Mouse (Mus musculus) lung, postnatal 36 days (tissue): ENCODE measurements around the gene Vstm2a.

Source experiments
- DNase-seq: peaks from one replicate; pipeline ENCODE4 v3.0.0; 2022; ENCODE audit warnings: mixed read lengths

The Vstm2a gene

GRCm38 (mm10) chr11:16257473-16257921, at the start of gene Vstm2a:
Gene Vstm2a (plus strand): TSS chr11:16257724.
- DNase-seq, result no peak

GRCm38 (mm10) chr11:16257011-16257410, 513 bp upstream of the Vstm2a start:
- DNase-seq, result no peak

- DNase-seq, result peak; percentile 3
Measured at GRCm38 (mm10) chr11:16258300-16258699, 776 bp downstream of the Vstm2a start.

- no peak for DNase-seq
Measured at GRCm38 (mm10) chr11:16259876-16260275, 2.4 kb downstream of the Vstm2a start.

- peak; percentile 48 for DNase-seq
Measured at GRCm38 (mm10) chr11:16260764-16261578, 3.4 kb downstream of the Vstm2a start.

- no peak for DNase-seq
Measured at GRCm38 (mm10) chr11:16268396-16268795, 10.9 kb downstream of the Vstm2a start.

DNA sequence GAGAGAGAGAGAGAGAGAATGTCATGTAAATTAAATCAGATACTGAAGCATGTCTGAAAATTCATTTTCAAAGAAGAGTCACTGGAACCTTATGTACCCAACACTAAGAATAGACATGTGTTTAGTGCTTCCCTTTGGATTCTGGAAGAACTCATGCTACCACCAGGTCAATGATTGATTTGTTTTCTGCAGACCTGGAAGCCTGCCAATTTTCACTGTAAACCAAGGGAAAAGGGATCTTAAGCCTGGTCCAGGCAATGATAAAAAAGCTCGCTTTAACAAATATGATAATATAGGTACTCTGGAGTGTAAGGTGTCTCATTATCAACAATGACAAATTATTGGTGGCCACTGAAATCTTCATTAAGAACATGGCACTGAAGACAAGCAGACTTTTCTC, 32.9 kb downstream of the Vstm2a start:
- no peak for DNase-seq

DNA sequence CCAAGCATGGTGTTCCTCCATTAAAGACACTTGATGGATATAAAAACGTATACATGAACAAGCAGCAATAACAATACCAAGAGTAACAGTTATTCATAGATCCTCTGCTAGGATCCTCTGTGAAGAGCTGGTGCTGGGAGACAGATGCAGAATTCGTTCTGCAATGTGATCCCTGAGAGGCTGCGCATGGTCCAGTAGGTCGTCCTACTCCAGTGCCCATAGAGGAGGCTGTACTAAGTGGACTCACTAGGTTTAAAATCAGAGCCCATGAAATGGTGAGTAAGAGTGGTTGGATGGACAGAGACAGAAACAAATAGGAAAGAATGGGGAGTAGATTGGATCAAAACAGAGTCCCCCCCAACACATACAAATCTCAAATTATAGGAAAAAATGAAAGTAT, 35.4 kb downstream of the Vstm2a start:
- no peak for DNase-seq

DNA sequence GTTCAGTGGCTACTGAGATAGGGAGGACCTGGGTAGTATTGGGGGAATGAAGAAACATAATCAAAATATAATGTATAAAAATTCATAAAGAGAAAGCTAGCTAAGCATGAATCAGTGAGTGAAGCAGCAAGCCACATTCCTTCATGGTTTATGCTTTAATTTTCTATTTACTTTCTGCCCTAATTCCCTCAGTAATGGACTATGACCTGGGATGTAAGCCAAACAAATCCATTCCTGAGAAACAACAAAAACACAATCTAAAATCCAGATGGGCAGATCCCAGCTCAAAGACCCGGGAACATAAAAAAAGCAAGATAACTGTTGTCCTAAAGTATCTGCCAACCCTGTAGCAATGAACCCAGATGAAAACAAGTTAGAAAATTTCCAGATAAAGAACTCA, 39.0 kb downstream of the Vstm2a start:
- DNase-seq, result no peak

GRCm38 (mm10) chr11:16299492-16299891, 42.0 kb downstream of the Vstm2a start:
- no peak for DNase-seq

DNA sequence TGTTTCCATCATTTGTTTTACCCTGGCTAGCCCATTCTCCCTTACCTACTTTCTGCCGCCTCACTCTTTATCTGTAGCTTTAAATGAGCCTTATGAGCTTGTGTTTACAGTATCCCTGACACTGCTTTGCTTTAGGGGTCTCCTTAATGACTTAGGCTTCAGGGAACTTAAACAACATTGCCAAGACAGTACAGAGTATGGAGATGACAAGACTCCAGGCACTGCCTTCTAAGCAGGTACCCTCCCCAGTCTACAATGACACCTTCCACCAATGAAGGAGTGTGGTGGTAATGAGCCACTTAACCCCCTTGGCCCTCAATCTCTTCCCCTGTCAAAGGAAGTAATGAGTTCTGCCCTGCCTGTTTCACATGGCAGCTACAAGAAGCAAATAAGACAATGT, 42.4 kb downstream of the Vstm2a start:
- no peak for DNase-seq

GRCm38 (mm10) chr11:16300709-16301108, 43.2 kb downstream of the Vstm2a start:
- DNase-seq, result no peak

- DNase-seq, result no peak
Measured at GRCm38 (mm10) chr11:16315097-16315496, 57.6 kb downstream of the Vstm2a start.

- no peak for DNase-seq
Measured at GRCm38 (mm10) chr11:16345179-16345578, 87.7 kb downstream of the Vstm2a start.

- DNase-seq, result no peak
Measured at GRCm38 (mm10) chr11:16345676-16346075, 88.2 kb downstream of the Vstm2a start.

GRCm38 (mm10) chr11:16351915-16352314, 94.4 kb downstream of the Vstm2a start:
- DNase-seq, result no peak

DNA sequence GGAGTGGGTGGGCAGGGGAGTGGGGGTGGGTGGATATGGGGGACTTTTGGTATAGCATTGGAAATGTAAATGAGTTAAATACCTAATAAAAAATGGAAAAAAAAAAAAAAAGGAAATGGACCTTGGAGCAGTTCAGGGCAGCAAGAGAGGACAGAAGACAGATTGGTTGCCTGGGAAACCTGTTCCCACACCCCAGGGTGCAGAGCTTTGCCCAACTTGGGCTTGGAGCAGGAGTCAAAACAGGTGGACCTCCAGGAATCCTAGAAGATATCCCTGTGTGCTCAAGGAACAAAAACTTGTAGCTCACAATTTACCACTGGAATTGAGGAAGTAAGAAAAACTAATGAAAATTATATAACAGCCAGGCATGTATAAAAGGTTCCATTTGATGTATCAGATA, 96.8 kb downstream of the Vstm2a start:
- no peak for DNase-seq

- no peak for DNase-seq
Measured at GRCm38 (mm10) chr11:16366852-16367587, 109.5 kb downstream of the Vstm2a start.

- no peak for DNase-seq
Measured at GRCm38 (mm10) chr11:16403627-16404026, 146.1 kb downstream of the Vstm2a start.

DNA sequence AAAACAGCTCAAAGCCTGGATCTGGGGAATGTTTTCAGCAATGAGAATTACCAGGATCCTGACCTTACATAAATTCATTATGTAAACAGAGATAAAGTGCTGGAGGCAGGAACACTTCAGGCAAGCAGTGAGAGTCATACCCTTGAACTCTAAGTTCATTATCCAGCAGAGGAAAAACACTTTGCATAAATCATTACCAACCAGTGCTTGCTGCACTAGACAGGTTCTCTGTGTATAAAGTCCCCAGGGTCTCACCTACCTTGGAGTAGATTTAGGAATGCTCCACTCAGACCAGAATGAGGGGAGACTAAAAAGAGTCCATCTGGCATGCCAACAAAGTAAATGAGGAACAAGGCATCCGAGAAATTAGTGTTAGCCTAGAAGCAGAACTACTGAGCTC, 154.2 kb downstream of the Vstm2a start:
- DNase-seq, result no peak

GRCm38 (mm10) chr11:16412609-16413008, 155.1 kb downstream of the Vstm2a start:
- DNase-seq, result peak; percentile 42

GRCm38 (mm10) chr11:16413077-16413644, 155.6 kb downstream of the Vstm2a start:
- no peak for DNase-seq

GRCm38 (mm10) chr11:16439548-16440251, 182.2 kb downstream of the Vstm2a start:
- no peak for DNase-seq
